Mouse (Mus musculus): ENCODE results near the gene Mylpf.
"Not testable (repeated sequence)": the region's sequence is repeated elsewhere in the genome, so short reads cannot be mapped to it uniquely, and the experiment has no call there.

Mylpf gene

DNA sequence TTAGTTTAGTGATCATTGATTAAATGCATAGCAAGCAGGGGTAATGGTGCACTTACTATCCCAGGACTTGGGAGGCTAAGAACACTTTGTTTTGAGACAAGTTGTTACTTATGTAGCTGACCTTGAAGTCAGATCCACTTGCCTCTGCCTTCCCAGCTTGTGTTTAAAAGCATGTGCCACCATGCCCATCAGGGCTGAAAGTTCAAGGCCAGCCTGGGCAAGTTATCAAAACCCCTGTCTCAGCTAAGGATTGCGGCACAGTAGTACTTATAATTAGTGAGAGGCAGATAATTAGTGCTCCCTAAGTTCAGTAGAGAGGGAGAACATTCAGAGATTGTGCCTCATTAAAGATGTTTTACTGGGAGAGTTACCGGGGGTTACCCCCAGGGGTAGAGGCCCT is 26.1 kb downstream of the Mylpf start:
- peak overlapping the region; percentile 95 for H3K4me3 ChIP-seq (replicated peaks; ENCODE audit: low read length)
- peaks cover 61% of the 10 kb centered on the region for H3K9me3 ChIP-seq (ENCODE audit: low read length)
- H3K4me1 ChIP-seq (replicated peaks; ENCODE audit: low read depth, low read length): peaks cover 45% of the 10 kb centered on the region
- no peaks in the 10 kb centered on the region for H3K27me3 ChIP-seq (ENCODE audit: insufficient read depth, low read length)
- TF ChIP-seq POU5F1 (IDR thresholded peaks at IDR 0.05; ENCODE audit: borderline replicate concordance, low read length) (no peak), NANOG (IDR thresholded peaks at IDR 0.05; ENCODE audit: borderline replicate concordance, low read length) (no peak), CTCF (conservative IDR thresholded peaks at IDR 0.05; ENCODE audit: low read length) (no peak)
- peaks cover 71% of the 10 kb centered on the region for H3K36me3 ChIP-seq (ENCODE audit: insufficient read depth, low read length)

DNA sequence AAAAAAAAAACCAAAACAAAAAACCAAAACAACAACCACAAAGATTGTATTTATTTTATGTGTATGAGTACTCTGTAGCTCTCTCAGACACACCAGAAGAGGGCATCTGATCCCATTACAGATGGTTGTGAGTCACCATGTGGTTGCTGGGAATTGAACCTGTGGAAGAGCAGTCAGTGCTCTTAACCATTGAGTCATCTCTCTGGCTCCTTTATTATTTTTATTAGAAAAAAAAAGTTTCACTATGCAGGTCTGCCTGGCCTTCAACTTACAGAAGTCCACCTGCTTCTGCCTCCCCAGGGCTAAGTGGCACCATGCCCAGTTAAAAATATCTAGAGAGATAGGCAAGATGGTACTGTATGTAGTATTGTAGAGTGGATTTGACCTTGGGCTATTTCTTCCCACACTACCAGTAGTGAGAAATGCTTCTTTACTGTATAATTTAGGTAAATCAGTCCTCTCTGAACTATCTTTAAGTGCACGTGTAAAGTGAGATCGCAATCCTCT is 34.7 kb downstream of the Mylpf start:
- Histone ChIP-seq H3K4me3 (replicated peaks; ENCODE audit: low read length) (peak overlapping the region; percentile 89), H3K4me1 (replicated peaks; ENCODE audit: low read depth, low read length) (peaks cover 17% of the 10 kb centered on the region), H3K9me3 (ENCODE audit: low read length) (peaks cover 44% of the 10 kb centered on the region), H3K36me3 (ENCODE audit: insufficient read depth, low read length) (peaks cover 41% of the 10 kb centered on the region), H3K27me3 (ENCODE audit: insufficient read depth, low read length) (no peaks in the 10 kb centered on the region)
- TF ChIP-seq NANOG (IDR thresholded peaks at IDR 0.05; ENCODE audit: borderline replicate concordance, low read length) (no peak), POU5F1 (IDR thresholded peaks at IDR 0.05; ENCODE audit: borderline replicate concordance, low read length) (no peak), CTCF (conservative IDR thresholded peaks at IDR 0.05; ENCODE audit: low read length) (no peak)

DNA sequence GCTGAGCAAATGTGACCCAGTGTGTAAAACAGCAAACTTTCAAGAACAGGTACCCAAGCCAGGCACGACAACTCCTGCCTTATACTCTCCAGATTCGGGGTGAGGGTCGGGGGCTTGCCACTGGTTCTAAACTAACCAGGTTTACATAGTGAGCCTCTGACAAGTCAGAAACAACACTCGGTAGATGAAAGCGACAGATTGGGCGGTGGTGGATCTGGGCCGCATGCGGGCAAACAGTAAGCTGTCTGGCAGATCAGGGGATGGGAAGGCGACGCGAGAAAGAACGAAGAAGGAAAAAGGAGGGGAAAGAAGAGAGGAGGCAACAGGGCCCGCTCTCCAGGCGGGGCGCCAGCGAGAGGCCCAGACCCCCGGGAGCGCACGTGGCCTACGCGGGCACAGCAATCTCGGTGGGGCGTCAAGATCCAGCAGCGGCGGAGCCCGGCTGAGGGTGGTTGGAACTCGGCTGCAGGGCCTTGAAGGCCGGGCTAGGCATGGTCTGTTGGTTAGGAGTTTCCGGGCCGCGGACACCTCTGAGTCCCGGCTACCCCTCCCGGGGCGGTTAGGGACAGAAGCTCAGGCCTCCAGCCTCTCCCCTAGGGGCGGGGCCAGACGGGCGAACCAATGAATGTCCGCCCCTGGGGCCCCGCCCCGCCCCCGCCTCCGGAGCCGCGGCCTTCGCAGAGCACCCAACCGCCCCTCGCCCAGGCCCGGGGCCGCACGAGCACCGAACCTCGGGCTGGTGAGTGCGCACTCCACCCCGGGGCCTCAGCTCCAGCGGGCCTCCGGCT is 35.4 kb downstream of the Mylpf start, which contains the start of gene Zfp771:
TSS of gene Zfp771 (plus strand) at position 405 of the 788 bp plus-strand sequence.
- no peaks in the 10 kb centered on the region for H3K27me3 ChIP-seq (ENCODE audit: insufficient read depth, low read length)
- peaks cover 40% of the 10 kb centered on the region for H3K36me3 ChIP-seq (ENCODE audit: insufficient read depth, low read length)
- peaks cover 38% of the 10 kb centered on the region for H3K9me3 ChIP-seq (ENCODE audit: low read length)
- H3K4me1 ChIP-seq (replicated peaks; ENCODE audit: low read depth, low read length): peaks cover 17% of the 10 kb centered on the region
- TF ChIP-seq CTCF (conservative IDR thresholded peaks at IDR 0.05; ENCODE audit: low read length) (no peak), NANOG (IDR thresholded peaks at IDR 0.05; ENCODE audit: borderline replicate concordance, low read length) (no peak), POU5F1 (IDR thresholded peaks at IDR 0.05; ENCODE audit: borderline replicate concordance, low read length) (no peak)
- H3K4me3 ChIP-seq (replicated peaks; ENCODE audit: low read length): peak within 1 kb of the TSS; percentile 89

DNA sequence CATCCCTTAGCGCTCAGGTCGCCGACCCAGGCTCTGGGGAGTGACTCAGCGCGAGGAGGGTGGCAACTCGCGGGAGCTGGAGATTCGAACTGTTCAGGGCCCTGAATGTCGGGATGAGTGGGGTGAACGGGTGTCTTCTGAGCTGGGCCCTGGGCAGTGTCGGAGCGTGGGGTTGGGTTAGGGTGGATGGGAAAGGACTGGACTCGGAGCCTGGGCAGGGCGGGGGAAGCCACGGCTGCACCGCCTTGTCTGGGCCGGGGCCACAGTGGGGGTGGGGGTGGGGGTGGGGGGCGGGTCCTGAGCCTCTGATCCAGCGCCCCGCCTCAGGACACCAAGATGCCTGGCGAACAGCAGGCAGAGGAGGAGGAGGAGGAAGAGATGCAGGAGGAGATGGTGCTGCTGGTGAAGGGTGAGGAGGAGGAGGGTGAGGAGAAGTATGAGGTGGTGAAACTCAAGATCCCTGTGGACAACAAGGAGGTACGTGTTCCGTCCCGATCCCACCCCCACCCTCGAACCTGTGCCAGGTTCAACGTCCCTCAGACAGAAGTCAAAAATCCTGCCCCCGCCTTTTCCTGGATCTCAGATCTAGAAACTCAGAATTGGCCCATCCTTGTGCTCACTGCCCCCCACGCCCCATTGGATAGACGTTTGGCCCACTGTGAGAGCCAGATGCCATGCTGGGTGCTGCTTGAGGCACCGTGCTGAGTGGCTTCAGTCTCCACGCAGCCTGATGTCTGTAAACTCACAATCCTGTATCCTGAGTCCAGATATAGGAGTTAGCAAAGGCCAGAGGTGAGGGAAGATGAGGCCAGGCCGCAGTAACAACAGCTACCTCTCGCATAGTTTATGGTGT is 36.2 kb downstream of the Mylpf start:
- Histone ChIP-seq H3K4me3 (replicated peaks; ENCODE audit: low read length) (peak overlapping the region; percentile 89), H3K36me3 (ENCODE audit: insufficient read depth, low read length) (peaks cover 46% of the 10 kb centered on the region), H3K9me3 (ENCODE audit: low read length) (peaks cover 29% of the 10 kb centered on the region), H3K4me1 (replicated peaks; ENCODE audit: low read depth, low read length) (peaks cover 26% of the 10 kb centered on the region), H3K27me3 (ENCODE audit: insufficient read depth, low read length) (no peaks in the 10 kb centered on the region)
- TF ChIP-seq CTCF (conservative IDR thresholded peaks at IDR 0.05; ENCODE audit: low read length) (no peak), POU5F1 (IDR thresholded peaks at IDR 0.05; ENCODE audit: borderline replicate concordance, low read length) (no peak), NANOG (IDR thresholded peaks at IDR 0.05; ENCODE audit: borderline replicate concordance, low read length) (no peak)

DNA sequence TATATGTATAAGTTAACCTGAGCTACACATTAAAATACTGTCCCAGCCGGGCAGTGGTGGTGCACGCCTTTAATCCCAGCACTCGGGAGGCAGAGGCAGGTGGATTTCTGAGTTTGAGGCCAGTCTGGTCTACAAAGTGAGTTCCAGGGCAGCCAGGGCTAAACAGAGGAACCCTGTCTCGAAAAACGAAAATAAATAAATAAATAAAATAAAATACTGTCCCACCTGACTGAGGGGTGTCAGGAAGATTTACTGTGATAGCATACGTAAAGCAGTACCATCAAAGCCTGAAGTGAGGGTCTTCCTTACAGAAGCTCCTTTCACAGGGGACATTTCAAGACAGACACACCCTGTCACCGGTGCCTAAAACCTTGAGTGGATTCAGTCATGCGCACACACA is 41.8 kb downstream of the Mylpf start:
- H3K27me3 ChIP-seq (ENCODE audit: insufficient read depth, low read length); H3K9me3 ChIP-seq (ENCODE audit: low read length); H3K4me3 ChIP-seq (replicated peaks; ENCODE audit: low read length): not testable (repeated sequence)
- peaks cover 67% of the 10 kb centered on the region for H3K36me3 ChIP-seq (ENCODE audit: insufficient read depth, low read length)
- peaks cover 44% of the 10 kb centered on the region for H3K4me1 ChIP-seq (replicated peaks; ENCODE audit: low read depth, low read length)

DNA sequence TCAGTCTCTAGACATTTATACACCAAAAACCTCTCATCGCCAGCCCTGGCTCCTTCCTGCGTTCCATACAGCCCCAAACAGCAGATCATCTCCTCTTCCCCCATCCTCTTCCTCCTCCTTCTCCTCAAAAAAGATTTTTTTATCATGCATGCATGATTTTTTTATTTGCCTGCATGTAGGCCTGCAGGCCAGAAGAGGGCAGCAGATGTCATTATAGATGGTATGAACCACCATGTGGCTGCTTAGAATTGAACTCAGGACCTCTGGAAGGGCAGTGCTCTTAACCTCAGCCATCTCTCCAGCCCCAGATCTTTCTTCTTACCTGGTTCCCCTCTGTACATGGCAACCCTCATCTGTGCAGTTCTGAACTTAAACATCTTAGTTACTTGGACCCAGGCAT is 43.7 kb downstream of the Mylpf start:
- TF ChIP-seq CTCF (conservative IDR thresholded peaks at IDR 0.05; ENCODE audit: low read length) (peak; percentile 70), NANOG (IDR thresholded peaks at IDR 0.05; ENCODE audit: borderline replicate concordance, low read length) (no peak), POU5F1 (IDR thresholded peaks at IDR 0.05; ENCODE audit: borderline replicate concordance, low read length) (no peak)
- H3K36me3 ChIP-seq (ENCODE audit: insufficient read depth, low read length): peaks cover 67% of the 10 kb centered on the region
- H3K4me1 ChIP-seq (replicated peaks; ENCODE audit: low read depth, low read length): peaks cover 56% of the 10 kb centered on the region
- no peak overlapping the region for H3K4me3 ChIP-seq (replicated peaks; ENCODE audit: low read length)
- no peaks in the 10 kb centered on the region for H3K9me3 ChIP-seq (ENCODE audit: low read length)
- no peaks in the 10 kb centered on the region for H3K27me3 ChIP-seq (ENCODE audit: insufficient read depth, low read length)

DNA sequence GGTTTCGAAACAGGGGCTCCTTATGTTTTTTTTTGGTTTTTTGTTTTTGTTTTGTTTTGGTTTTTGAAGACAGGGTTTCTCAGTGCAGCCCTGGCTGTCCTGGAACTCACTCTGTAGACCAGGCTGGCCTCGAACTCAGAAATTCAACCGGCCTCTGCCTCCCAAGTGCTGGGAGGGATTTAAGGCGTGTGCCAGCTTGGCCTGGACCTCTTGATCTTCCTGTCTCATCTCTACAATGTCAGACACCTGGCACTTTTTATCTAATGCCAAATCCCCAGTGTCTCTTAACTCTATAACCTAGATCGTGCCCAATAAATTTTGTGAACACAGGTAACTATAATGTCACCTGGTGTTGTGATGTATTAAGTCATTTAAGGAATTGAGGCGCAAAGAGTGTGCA is 44.7 kb downstream of the Mylpf start:
- peaks cover 67% of the 10 kb centered on the region for H3K36me3 ChIP-seq (ENCODE audit: insufficient read depth, low read length)
- H3K27me3 ChIP-seq (ENCODE audit: insufficient read depth, low read length): no peaks in the 10 kb centered on the region
- no peak for TF ChIP-seq NANOG (IDR thresholded peaks at IDR 0.05; ENCODE audit: borderline replicate concordance, low read length)
- no peak for TF ChIP-seq CTCF (conservative IDR thresholded peaks at IDR 0.05; ENCODE audit: low read length)
- no peak for TF ChIP-seq POU5F1 (IDR thresholded peaks at IDR 0.05; ENCODE audit: borderline replicate concordance, low read length)
- no peaks in the 10 kb centered on the region for H3K9me3 ChIP-seq (ENCODE audit: low read length)
- H3K4me1 ChIP-seq (replicated peaks; ENCODE audit: low read depth, low read length): peaks cover 65% of the 10 kb centered on the region
- peak overlapping the region; percentile 88 for H3K4me3 ChIP-seq (replicated peaks; ENCODE audit: low read length)
